Comparison of ENCODE assay signal across 15 mouse cellular contexts in genomic region chr13:21050118-21050517, GRCm38 (mm10). TPM values are rescaled to one million over a fixed set of nuclear protein-coding genes. Genes with fewer than 3 reads are reported as not detected.
DNase-seq lines count a peak whose midpoint lies in the region; ATAC-seq and TF ChIP-seq lines count a peak whose summit lies in the region.
"Had no signal": no experiment of that assay in that cellular context is flagged by ENCODE, and none has a peak within 500 bp of the region (broad histone marks: within the 10 kb centered on the region; RNA-seq: fewer than 3 reads in every experiment).

No protein-coding gene starts in this region.

- H3K79me2 ChIP-seq in liver, adult 2 months (ENCODE audit: control insufficient read depth, insufficient read depth, low read length): no peaks in the 10 kb centered on the region

- H3K4me1 ChIP-seq in embryonic facial prominence, embryonic 11.5 days (ENCODE audit: control insufficient read depth, insufficient read depth, low read length): no peaks in the 10 kb centered on the region
- no peaks in the 10 kb centered on the region for H3K4me1 ChIP-seq in embryonic facial prominence, embryonic 10.5 days
- no peaks in the 10 kb centered on the region for H3K4me1 ChIP-seq in liver, adult 2 months (ENCODE audit: control insufficient read depth, insufficient read depth, low read length)
- H3K4me1 ChIP-seq in liver, embryonic 11.5 days (replicated peaks; ENCODE audit: control insufficient read depth, insufficient read depth, low read length): no peaks in the 10 kb centered on the region
- H3K4me1 ChIP-seq in neural tube, embryonic 14.5 days (ENCODE audit: control insufficient read depth, insufficient read depth, low read length): no peaks in the 10 kb centered on the region
- H3K4me1 ChIP-seq: liver, embryonic 15.5 days had no signal

- no peak overlapping the region for H3K27ac ChIP-seq in embryonic facial prominence, embryonic 11.5 days (replicated peaks; ENCODE audit: low read depth, low read length)
- no peak overlapping the region for H3K27ac ChIP-seq in embryonic facial prominence, embryonic 10.5 days (replicated peaks)
- no peak overlapping the region for H3K27ac ChIP-seq in liver, adult 2 months (replicated peaks; ENCODE audit: insufficient read depth, low read depth, low read length)
- no peak overlapping the region for H3K27ac ChIP-seq in liver, embryonic 11.5 days (ENCODE audit: low read depth, low read length)
- no peak overlapping the region for H3K27ac ChIP-seq in neural tube, embryonic 14.5 days (ENCODE audit: low read depth, low read length)
- H3K27ac ChIP-seq: liver, embryonic 15.5 days had no signal

- no peak overlapping the region for H3K9ac ChIP-seq in embryonic facial prominence, embryonic 11.5 days (replicated peaks; ENCODE audit: low read length)
- H3K9ac ChIP-seq in liver, adult 2 months (ENCODE audit: low read depth, low read length): no peak overlapping the region
- H3K9ac ChIP-seq in liver, embryonic 11.5 days (ENCODE audit: low read depth, low read length): no peak overlapping the region
- H3K9ac ChIP-seq in neural tube, embryonic 14.5 days (replicated peaks; ENCODE audit: low read depth, low read length): no peak overlapping the region
- H3K9ac ChIP-seq: liver, embryonic 15.5 days had no signal

- no peak for ATAC-seq in embryonic facial prominence, embryonic 11.5 days (replicated peaks; ENCODE audit: insufficient number of reproducible peaks, low FRiP score, low TSS enrichment, low read depth)
- ATAC-seq in liver, embryonic 11.5 days (replicated peaks; ENCODE audit: low FRiP score): no peak
- peak; percentile 76; the same call in 1 of the 2 replicates for ATAC-seq in neural tube, embryonic 14.5 days (ENCODE audit: low read depth)
- no peak for ATAC-seq in activated CD4-positive, CD25-positive, alpha-beta regulatory T cell, adult 4 months

- H3K36me3 ChIP-seq in embryonic facial prominence, embryonic 11.5 days (replicated peaks; ENCODE audit: control insufficient read depth, insufficient read depth, low read depth, low read length): no peaks in the 10 kb centered on the region
- H3K36me3 ChIP-seq in embryonic facial prominence, embryonic 10.5 days (replicated peaks): no peaks in the 10 kb centered on the region
- no peaks in the 10 kb centered on the region for H3K36me3 ChIP-seq in liver, adult 2 months (ENCODE audit: control insufficient read depth, insufficient read depth, low read length)
- no peaks in the 10 kb centered on the region for H3K36me3 ChIP-seq in liver, embryonic 11.5 days (ENCODE audit: control insufficient read depth, insufficient read depth, low read length)
- H3K36me3 ChIP-seq in neural tube, embryonic 14.5 days (ENCODE audit: control insufficient read depth, insufficient read depth, low read length): no peaks in the 10 kb centered on the region
- H3K36me3 ChIP-seq: liver, embryonic 15.5 days had no signal

- DNase-seq in embryonic facial prominence, embryonic 11.5 days (ENCODE audit: low spot score): peak; percentile 37
- DNase-seq in embryonic facial prominence, embryonic 10.5 days (ENCODE audit: low spot score): no peak
- DNase-seq in liver, adult 2 months (ENCODE audit: extremely low read depth, low read depth, low spot score): peak; percentile 2
- no peak for DNase-seq in liver, embryonic 11.5 days (ENCODE audit: low spot score)
- DNase-seq in brain, embryonic 14.5 days (ENCODE audit: low read depth): peak; percentile 74
- no peak for DNase-seq in kidney, adult 18-20 months
- DNase-seq: gastrocnemius, postnatal 14 days; layer of hippocampus, postnatal 36 days; right cerebral cortex, postnatal 4 days had no signal

- no peaks in the 10 kb centered on the region for H3K9me3 ChIP-seq in embryonic facial prominence, embryonic 11.5 days (replicated peaks; ENCODE audit: control insufficient read depth, low read length)
- no peaks in the 10 kb centered on the region for H3K9me3 ChIP-seq in embryonic facial prominence, embryonic 10.5 days
- H3K9me3 ChIP-seq in liver, embryonic 11.5 days (ENCODE audit: control insufficient read depth, low read length): no peaks in the 10 kb centered on the region
- no peaks in the 10 kb centered on the region for H3K9me3 ChIP-seq in neural tube, embryonic 14.5 days (ENCODE audit: control insufficient read depth, low read length)
- H3K9me3 ChIP-seq: liver, embryonic 15.5 days had no signal

- TF ChIP-seq CTCF in liver, adult 2 months (IDR thresholded peaks at IDR 0.05; ENCODE audit: low read depth, low read length): 0 out of 2 replicates have a peak, but pooled peaks have one; percentile 7
- peak; percentile 34; the same call in 1 of the 2 replicates for TF ChIP-seq CTCF in brain, embryonic 14.5 days (IDR thresholded peaks at IDR 0.05; ENCODE audit: borderline replicate concordance, extremely low read depth, insufficient read depth, insufficient read length)

- WGBS in embryonic facial prominence, embryonic 11.5 days: 50% methylated on average over 1 of the region's 1 CpGs
- WGBS in embryonic facial prominence, embryonic 10.5 days: 44% methylated on average over 1 of the region's 1 CpGs
- 54% methylated on average over 1 of the region's 1 CpGs for WGBS in liver, adult 2 months
- 41% methylated on average over 1 of the region's 1 CpGs for WGBS in liver, embryonic 11.5 days
- WGBS in neural tube, embryonic 14.5 days: 47% methylated on average over 1 of the region's 1 CpGs

- H3K27me3 ChIP-seq in embryonic facial prominence, embryonic 11.5 days (ENCODE audit: control insufficient read depth, insufficient read depth, low read length): no peaks in the 10 kb centered on the region
- no peaks in the 10 kb centered on the region for H3K27me3 ChIP-seq in embryonic facial prominence, embryonic 10.5 days (replicated peaks; ENCODE audit: low read depth, poor library complexity, severe bottlenecking)
- no peaks in the 10 kb centered on the region; the same call in 1 of the 2 replicates for H3K27me3 ChIP-seq in liver, adult 2 months (ENCODE audit: control insufficient read depth, insufficient read depth, low read length)
- no peaks in the 10 kb centered on the region for H3K27me3 ChIP-seq in liver, embryonic 11.5 days (replicated peaks; ENCODE audit: control insufficient read depth, insufficient read depth, low read length)
- no peaks in the 10 kb centered on the region for H3K27me3 ChIP-seq in neural tube, embryonic 14.5 days (ENCODE audit: control insufficient read depth, insufficient read depth, low read length)
- H3K27me3 ChIP-seq: liver, embryonic 15.5 days had no signal

- no peak overlapping the region for H3K4me2 ChIP-seq in embryonic facial prominence, embryonic 11.5 days (ENCODE audit: low read depth, low read length)
- no peak overlapping the region for H3K4me2 ChIP-seq in liver, embryonic 11.5 days
- H3K4me2 ChIP-seq in neural tube, embryonic 14.5 days (ENCODE audit: low read depth, low read length): no peak overlapping the region
- H3K4me2 ChIP-seq: liver, embryonic 15.5 days had no signal

- no peak for TF ChIP-seq POLR2A in liver, adult 2 months (IDR thresholded peaks at IDR 0.05; ENCODE audit: extremely low read depth, insufficient read depth, low read length)
- TF ChIP-seq POLR2A in brain, embryonic 14.5 days (IDR thresholded peaks at IDR 0.05; ENCODE audit: borderline replicate concordance, extremely low read depth, insufficient read depth, insufficient read length, poor library complexity, severe bottlenecking): no peak

- H3K4me3 ChIP-seq in embryonic facial prominence, embryonic 11.5 days (ENCODE audit: low read depth, low read length): no peak overlapping the region
- no peak overlapping the region for H3K4me3 ChIP-seq in embryonic facial prominence, embryonic 10.5 days
- no peak overlapping the region for H3K4me3 ChIP-seq in liver, adult 2 months (ENCODE audit: insufficient read depth, low read depth, low read length)
- H3K4me3 ChIP-seq in liver, embryonic 11.5 days (ENCODE audit: low read depth, low read length): no peak overlapping the region
- H3K4me3 ChIP-seq in neural tube, embryonic 14.5 days (ENCODE audit: low read depth, low read length): no peak overlapping the region
- H3K4me3 ChIP-seq: liver, embryonic 15.5 days had no signal

RNA-seq across cellular contexts. Expression of gene Olfr1370, which starts 24.6 kb away (rescaled TPM):
- not detected in 2 replicates for polyA plus RNA-seq in embryonic facial prominence, embryonic 11.5 days (2014; fragmentation: Nextera tagmentation; extraction: Ambion mirVana)
- not detected in 2 replicates for polyA plus RNA-seq in embryonic facial prominence, embryonic 10.5 days (2016; fragmentation: Nextera tagmentation; extraction: Ambion mirVana)
- total RNA-seq in liver, adult 2 months (2014; rRNA removed): not detected in 2 replicates
- polyA plus RNA-seq in liver, adult 2 months (2012; rRNA removed): not detected in 2 replicates
- polyA plus RNA-seq in liver, embryonic 11.5 days (2014; fragmentation: Nextera tagmentation; extraction: Ambion mirVana): not detected in 2 replicates
- polyA plus RNA-seq in brain, embryonic 14.5 days (2012; rRNA removed): not detected in 2 replicates
- polyA plus RNA-seq in neural tube, embryonic 14.5 days (2014; fragmentation: Nextera tagmentation; extraction: Ambion mirVana): not detected in 2 replicates
- polyA plus RNA-seq in activated CD4-positive, CD25-positive, alpha-beta regulatory T cell, adult 4 months (2017; shearing (Covaris generic)): not detected
- total RNA-seq: common myeloid progenitor, adult 5-6 weeks; gastrocnemius, postnatal 14 days; hematopoietic stem cell, adult 5-6 weeks; layer of hippocampus, postnatal 36 days had no signal
- polyA plus RNA-seq: liver, embryonic 15.5 days; testis, adult 2 months had no signal

Comparison
In these comparisons a context has a peak if more than half of its experiments do, and no peak if none do; other contexts are left out.
1. DNase-seq: peak in embryonic facial prominence, embryonic 11.5 days (single experiment), liver, adult 2 months (single experiment) and brain, embryonic 14.5 days (single experiment); none in embryonic facial prominence, embryonic 10.5 days (single experiment), liver, embryonic 11.5 days (single experiment) and kidney, adult 18-20 months (single experiment).